Mouse (Mus musculus) layer of hippocampus, adult 9-11 months (tissue): ENCODE results near the gene Cylc1.

Experiments used
- DNase-seq: peaks from one replicate; pipeline ENCODE4 v3.0.0; 2022

The Cylc1 gene

GRCm38 (mm10) chrX:111110118-111110517 is at the start of gene Cylc1:
Cylc1 (plus strand) TSS chrX:111110418.
- no peak for DNase-seq

- no peak for DNase-seq
These were observed 31.5 kb upstream of the Cylc1 start for GRCm38 (mm10) chrX:111078680-111079079.

- no peak for DNase-seq
These were observed 57.8 kb downstream of the Cylc1 start, which contains the start of gene Gm10112 for GRCm38 (mm10) chrX:111168040-111168439. Gm10112 (plus strand) TSS chrX:111168340.
